Mouse (Mus musculus) forebrain, postnatal 0 days (tissue): ENCODE measurements around the gene 4931422A03Rik. TPM values are rescaled to one million over a fixed set of nuclear protein-coding genes. Genes with fewer than 3 reads are reported as not detected.

Experiments used
- ATAC-seq: fragments of 200-750 bp; cut with Nextera tagmentation; 2 replicates; pipeline ENCODE4 v1.8.0; 2017; ENCODE audit warnings: mild to moderate bottlenecking, moderate library complexity
- DNase-seq: peaks from one replicate; pipeline ENCODE4 v3.0.0-alpha.2; 2015
- H3K27ac ChIP-seq: fragments of 300-500 bp; sonication (generic); 2 replicates; pipeline ENCODE4 v1.5.1; 2014; ENCODE audit warnings: low read depth, mild to moderate bottlenecking, antibody characterized with exemption, low read length, moderate library complexity, mixed read lengths
- H3K27me3 ChIP-seq: fragments of 300-500 bp; sonication (generic); 2 replicates; pipeline ENCODE4 v1.6.1; 2014; ENCODE audit warnings: mild to moderate bottlenecking, low read length, mixed read lengths; ENCODE audit not compliant: insufficient read depth
- H3K36me3 ChIP-seq: fragments of 300-500 bp; sonication (generic); 2 replicates; pipeline ENCODE4 v1.6.1; 2014; ENCODE audit warnings: mild to moderate bottlenecking, moderate library complexity; ENCODE audit not compliant: insufficient read depth
- H3K4me1 ChIP-seq: fragments of 300-500 bp; sonication (generic); 2 replicates; pipeline ENCODE4 v1.6.1; 2014; ENCODE audit warnings: antibody characterized with exemption; ENCODE audit not compliant: insufficient read depth
- H3K4me2 ChIP-seq: fragments of 300-500 bp; sonication (generic); 2 replicates; pipeline ENCODE4 v1.6.1; 2014; ENCODE audit warnings: low read depth, mild to moderate bottlenecking, moderate library complexity
- H3K4me3 ChIP-seq: fragments of 300-500 bp; sonication (generic); 2 replicates; pipeline ENCODE4 v1.5.1; 2014; ENCODE audit warnings: low read depth, low read length, mixed read lengths
- H3K9ac ChIP-seq: fragments of 300-500 bp; sonication (generic); 2 replicates; pipeline ENCODE4 v1.6.1; 2014; ENCODE audit warnings: mild to moderate bottlenecking
- H3K9me3 ChIP-seq: fragments of 300-500 bp; sonication (generic); 2 replicates; pipeline ENCODE4 v1.6.1; 2016; ENCODE audit warnings: low read length
- CTCF ChIP-seq: sonication (generic); IDR thresholded peaks from 2 replicates; pipeline ENCODE4 v1.5.1; 2016; ENCODE audit warnings: antibody characterized with exemption, control low read depth, low read depth
- WGBS: fragments of 180-500 bp; shearing (Covaris S2); extraction: QIAGEN DNeasy Blood & Tissue Kit; methylation state at CpG from one replicate; pipeline ENCODE4 v1.1.7; 2014; 5-methylcytosine and 5-hydroxymethylcytosine counted together
- polyA plus RNA-seq: library from polyadenylated mRNA; unstranded; fragments of >200 nt; fragmentation: Nextera tagmentation; extraction: Ambion mirVana; gene quantifications from 2 replicates; pipeline ENCODE4 v1.2.1, GENCODE M21; 2015
- total RNA-seq: library from RNA; depleted of rRNA; stranded (reverse); fragments of >200 nt; gene quantifications from 2 replicates; pipeline ENCODE4 v1.2.3, GENCODE M21; 2014

The 4931422A03Rik gene
- total and polyA plus RNA-seq, 2 experiments from 2014 or later = 0.94 TPM; not detected in 1

DNA sequence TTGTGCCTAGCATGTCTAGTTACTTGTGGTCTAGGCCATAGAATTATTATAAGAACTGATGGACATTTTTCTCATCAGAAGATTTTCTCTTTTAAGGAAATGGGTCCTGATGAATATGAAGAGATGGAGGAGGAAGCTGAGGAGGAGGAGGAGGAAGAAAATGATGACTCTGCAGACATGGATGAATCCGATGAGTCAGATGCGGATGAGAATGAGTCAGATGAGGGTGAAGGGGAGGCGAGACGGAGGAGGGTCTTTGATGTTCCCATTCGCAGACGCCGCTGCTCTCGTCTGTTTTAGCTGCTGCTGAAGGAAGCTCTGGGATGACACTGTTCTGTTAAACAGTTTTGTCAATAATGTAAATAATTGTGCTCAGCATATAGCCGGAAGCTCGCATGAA is 31.6 kb upstream of the 4931422A03Rik start:
- Histone ChIP-seq H3K4me3 (no peak overlapping the region), H3K4me1 (no peaks in the 10 kb centered on the region), H3K27ac (no peak overlapping the region), H3K4me2 (no peak overlapping the region), H3K9me3 (no peaks in the 10 kb centered on the region), H3K9ac (no peak overlapping the region), H3K36me3 (peaks cover 26% of the 10 kb centered on the region), H3K27me3 (no peaks in the 10 kb centered on the region)
- no peak for TF ChIP-seq CTCF
- no peak for DNase-seq
- 87% methylated on average over 10 of the region's 10 CpGs for WGBS
- ATAC-seq = no peak

DNA sequence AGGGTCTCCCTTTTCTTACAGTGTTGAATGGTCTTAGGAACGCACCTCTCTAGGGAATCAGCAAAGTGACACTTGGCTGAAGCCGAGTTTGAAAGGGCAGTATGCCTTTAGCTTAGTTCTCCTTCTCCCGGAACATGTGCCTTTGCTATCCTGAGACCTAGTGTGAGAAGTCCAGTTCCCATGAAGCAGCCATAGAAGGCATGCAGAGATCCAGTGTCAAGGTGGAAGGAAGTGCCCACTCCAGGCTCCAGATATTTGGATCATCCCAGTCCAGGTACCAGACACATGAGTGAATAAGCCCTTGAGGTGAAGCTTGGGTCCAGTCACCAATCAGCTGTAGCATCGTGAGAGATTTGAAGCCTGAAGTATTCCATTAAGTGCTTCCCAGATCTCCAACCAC is 30.8 kb upstream of the 4931422A03Rik start:
- Histone ChIP-seq H3K4me1 (no peaks in the 10 kb centered on the region), H3K4me2 (no peak overlapping the region), H3K27me3 (no peaks in the 10 kb centered on the region), H3K9me3 (no peaks in the 10 kb centered on the region), H3K36me3 (peaks cover 31% of the 10 kb centered on the region), H3K4me3 (no peak overlapping the region), H3K9ac (no peak overlapping the region), H3K27ac (no peak overlapping the region)
- DNase-seq = no peak
- TF ChIP-seq CTCF = no peak
- no peak for ATAC-seq
- WGBS = 96% methylated on average over 4 of the region's 4 CpGs

DNA sequence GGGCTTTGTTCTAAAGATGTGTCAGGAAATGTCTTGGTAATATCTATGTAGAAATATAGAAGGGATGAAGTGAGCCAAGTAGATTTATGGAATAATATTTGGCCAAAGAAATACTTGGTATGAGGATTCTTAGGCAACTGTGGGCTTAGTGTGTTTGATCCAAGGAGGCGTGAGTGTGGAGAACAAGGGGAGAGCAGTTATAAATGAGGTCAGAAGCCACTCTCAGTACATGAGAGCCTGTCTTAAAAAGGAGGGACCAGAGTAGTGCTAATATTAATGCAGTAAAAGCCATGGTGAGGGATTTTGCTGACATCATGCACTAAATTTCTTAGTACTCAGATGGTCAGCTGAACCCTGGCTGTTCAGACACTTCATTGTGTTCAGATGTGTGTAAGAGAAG is 30.2 kb upstream of the 4931422A03Rik start:
- Histone ChIP-seq H3K9me3 (no peaks in the 10 kb centered on the region), H3K36me3 (peaks cover 31% of the 10 kb centered on the region), H3K27me3 (no peaks in the 10 kb centered on the region), H3K4me2 (no peak overlapping the region), H3K4me1 (no peaks in the 10 kb centered on the region), H3K27ac (no peak overlapping the region), H3K4me3 (no peak overlapping the region), H3K9ac (no peak overlapping the region)
- DNase-seq (no peak), ATAC-seq (no peak)
- WGBS = 91% methylated on average over 1 of the region's 1 CpGs
- TF ChIP-seq CTCF = no peak

DNA sequence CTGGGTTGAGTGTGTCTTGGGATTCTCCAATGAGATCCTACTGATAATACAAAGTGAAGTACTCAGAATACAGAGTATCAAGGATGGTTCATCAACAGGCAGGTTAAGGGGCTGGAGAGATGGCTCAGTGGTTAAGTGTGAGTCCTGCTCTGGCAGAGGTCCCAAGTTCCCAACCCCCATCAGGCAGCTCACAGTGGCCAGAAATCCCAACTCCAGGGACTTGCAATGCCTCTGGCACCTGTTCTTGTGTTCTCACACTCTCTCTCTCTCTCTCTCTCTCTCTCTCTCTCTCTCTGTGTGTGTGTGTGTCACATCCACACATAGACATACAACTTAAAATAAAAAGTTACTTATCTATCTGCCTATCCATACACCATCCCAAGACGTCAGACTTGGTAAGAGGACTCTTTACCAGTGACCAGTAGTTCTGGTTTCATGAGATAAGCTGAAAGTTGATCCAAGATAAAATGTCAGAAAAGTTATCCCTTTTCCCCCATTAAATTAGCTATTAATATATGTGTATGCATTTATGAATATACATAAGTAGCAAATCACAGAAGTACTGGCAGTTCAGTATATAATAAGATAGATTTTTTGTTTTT is 16.4 kb upstream of the 4931422A03Rik start:
- no peak for TF ChIP-seq CTCF
- Histone ChIP-seq H3K27ac (no peak overlapping the region), H3K4me1 (no peaks in the 10 kb centered on the region), H3K4me2 (no peak overlapping the region), H3K27me3 (no peaks in the 10 kb centered on the region), H3K9ac (no peak overlapping the region), H3K9me3 (no peaks in the 10 kb centered on the region), H3K36me3 (peaks cover 29% of the 10 kb centered on the region), H3K4me3 (no peak overlapping the region)
- 80% methylated on average over 1 of the region's 1 CpGs for WGBS
- no peak for DNase-seq
- ATAC-seq = no peak

DNA sequence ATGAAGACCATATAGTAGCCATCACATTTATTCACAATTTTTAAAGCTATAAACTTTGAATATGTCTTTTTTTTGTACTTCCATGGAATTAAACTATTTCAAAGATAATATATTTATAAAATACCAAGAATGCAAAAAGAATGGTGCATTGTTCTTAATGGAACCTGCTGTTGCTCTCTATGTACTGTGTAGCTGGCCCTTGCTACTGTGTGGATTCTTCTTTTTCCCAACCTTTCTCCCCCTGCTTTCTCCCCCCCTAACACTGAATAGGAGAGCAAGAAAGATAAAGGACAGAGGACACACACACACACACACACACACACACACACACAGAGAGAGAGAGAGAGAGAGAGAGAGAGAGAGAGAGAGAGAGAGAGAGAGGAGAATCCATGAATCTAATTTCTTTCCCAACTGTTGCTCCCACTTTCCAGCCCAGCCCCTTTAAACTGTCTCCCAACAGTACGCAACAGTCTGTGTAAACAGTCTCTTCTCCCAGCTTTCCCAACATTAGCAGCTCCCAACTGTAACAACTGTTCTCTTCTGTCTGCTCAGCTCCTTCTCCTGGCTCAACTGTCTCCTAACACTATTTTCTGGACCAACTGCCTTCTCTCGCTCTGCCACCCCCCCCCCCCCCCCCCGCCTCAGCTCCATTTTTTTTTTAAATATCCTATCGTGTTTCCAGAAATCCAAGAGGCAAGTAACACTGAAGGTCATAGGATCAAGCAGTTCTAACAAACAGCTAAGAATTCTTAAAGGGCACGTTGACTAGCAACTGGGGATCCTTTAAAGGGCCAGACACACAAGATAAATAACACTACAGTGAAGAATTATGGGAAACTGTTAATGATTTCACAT is 15.7 kb upstream of the 4931422A03Rik start:
- Histone ChIP-seq H3K4me2 (no peak overlapping the region), H3K27ac (no peak overlapping the region), H3K9ac (no peak overlapping the region), H3K36me3 (peaks cover 32% of the 10 kb centered on the region), H3K27me3 (no peaks in the 10 kb centered on the region), H3K9me3 (no peaks in the 10 kb centered on the region), H3K4me3 (no peak overlapping the region), H3K4me1 (no peaks in the 10 kb centered on the region)
- WGBS = 49% methylated on average over 5 of the region's 5 CpGs
- no peak for TF ChIP-seq CTCF
- DNase-seq = no peak
- ATAC-seq = no peak

DNA sequence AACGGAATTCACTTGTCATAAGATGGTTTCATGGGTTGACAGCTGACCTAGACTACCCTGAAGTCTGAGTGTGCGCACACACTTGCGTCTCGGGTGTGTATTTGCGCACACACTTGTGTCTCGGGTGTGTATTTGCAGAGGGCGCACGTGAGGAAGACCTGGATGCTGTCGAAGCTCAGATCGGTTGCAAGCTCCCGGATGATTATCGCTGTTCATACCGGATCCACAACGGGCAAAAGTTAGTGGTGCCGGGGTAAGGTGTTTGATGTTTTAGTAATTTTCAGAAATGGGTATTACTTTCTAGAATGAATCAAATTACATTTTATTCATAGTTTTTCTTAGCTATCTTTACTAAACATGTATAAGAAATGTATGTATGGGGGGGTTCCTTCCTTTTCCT is 14.6 kb upstream of the 4931422A03Rik start:
- H3K4me2 ChIP-seq = no peak overlapping the region
- H3K36me3 ChIP-seq = peaks cover 27% of the 10 kb centered on the region
- no peak overlapping the region for H3K4me3 ChIP-seq
- H3K9me3 ChIP-seq = no peaks in the 10 kb centered on the region
- H3K27ac ChIP-seq = no peak overlapping the region
- H3K27me3 ChIP-seq = no peaks in the 10 kb centered on the region
- DNase-seq (no peak), ATAC-seq (no peak)
- H3K4me1 ChIP-seq = no peaks in the 10 kb centered on the region
- WGBS = 97% methylated on average over 15 of the region's 15 CpGs
- H3K9ac ChIP-seq = no peak overlapping the region
- TF ChIP-seq CTCF = no peak

DNA sequence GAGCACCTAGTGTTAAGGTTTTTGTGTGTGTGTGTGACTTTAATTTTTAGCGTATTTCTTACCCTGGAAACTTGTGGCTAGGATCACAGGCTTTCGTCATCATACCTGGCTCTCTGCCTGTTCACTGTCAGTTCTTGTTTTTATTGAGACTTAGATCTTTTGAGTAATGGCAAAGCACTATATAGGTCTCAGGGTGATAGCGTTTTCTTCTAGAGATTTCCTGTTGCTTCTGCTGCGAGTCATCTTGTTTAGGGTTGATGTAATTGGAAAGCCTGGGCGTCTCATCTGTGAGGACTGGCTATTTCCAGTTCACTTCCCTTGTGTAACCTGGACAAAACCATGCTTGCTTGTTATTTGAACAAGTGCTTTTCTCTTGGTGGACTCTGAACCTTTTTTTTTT is 13.5 kb upstream of the 4931422A03Rik start:
- no peak for TF ChIP-seq CTCF
- H3K9ac ChIP-seq = no peak overlapping the region
- H3K27me3 ChIP-seq = no peaks in the 10 kb centered on the region
- ATAC-seq (no peak), DNase-seq (no peak)
- no peak overlapping the region for H3K4me2 ChIP-seq
- no peaks in the 10 kb centered on the region for H3K9me3 ChIP-seq
- WGBS = 66% methylated on average over 5 of the region's 5 CpGs
- H3K36me3 ChIP-seq = peaks cover 32% of the 10 kb centered on the region
- no peak overlapping the region for H3K4me3 ChIP-seq
- H3K4me1 ChIP-seq = no peaks in the 10 kb centered on the region
- H3K27ac ChIP-seq = no peak overlapping the region
